Mouse (Mus musculus) heart, postnatal 0 days (tissue): ENCODE data around the gene Acsf3.

Experiments
- CTCF ChIP-seq: IDR thresholded peaks from 2 replicates; pipeline ENCODE4 v1.5.1; 2016; ENCODE audit warnings: antibody characterized with exemption, control low read depth, low read depth
- EP300 ChIP-seq: IDR thresholded peaks from 2 replicates; pipeline ENCODE4 v1.6.1; 2016; ENCODE audit warnings: antibody characterized with exemption, low read depth

GRCm38 (mm10) chr8:122764790-122765474 is 10.4 kb upstream of the Acsf3 start:
- TF ChIP-seq EP300 (no peak), CTCF (no peak)
